Comparison of ENCODE assay signal across 17 mouse cellular contexts in genomic region chr2:153703389-153703788, GRCm38 (mm10). TPM values are rescaled to one million over a fixed set of nuclear protein-coding genes. Genes with fewer than 3 reads are reported as not detected.
"Had no signal": no experiment of that assay in that cellular context is flagged by ENCODE, and none has a peak within 500 bp of the region (broad histone marks: within the 10 kb centered on the region; RNA-seq: fewer than 3 reads in every experiment).

No protein-coding gene starts in this region.

- H3K4me2 ChIP-seq: liver, embryonic 11.5 days; liver, embryonic 15.5 days; midbrain, embryonic 12.5 days; neural tube, embryonic 13.5 days had no signal

- DNase-seq: kidney, postnatal 10 days; kidney, postnatal 4 days; lung, adult 2 months; lung, postnatal 36 days; retina, postnatal 1 day; right cerebral cortex, postnatal 14 days; thymus, adult 18-20 months; thymus, postnatal 14 days had no signal

- H3K4me1 ChIP-seq: liver, embryonic 15.5 days; neural tube, embryonic 13.5 days had no signal

- H3K9me3 ChIP-seq: limb, embryonic 10.5 days; liver, embryonic 15.5 days; midbrain, embryonic 12.5 days; neural tube, embryonic 13.5 days had no signal

- H3K36me3 ChIP-seq: limb, embryonic 10.5 days; liver, embryonic 15.5 days; midbrain, embryonic 12.5 days; neural tube, embryonic 13.5 days had no signal

- ATAC-seq: lung, postnatal 0 days had no signal

- H3K4me3 ChIP-seq: layer of hippocampus, adult 2 months; limb, embryonic 10.5 days; liver, embryonic 15.5 days; midbrain, embryonic 12.5 days; neural tube, embryonic 13.5 days had no signal

- H3K9ac ChIP-seq: liver, embryonic 15.5 days; midbrain, embryonic 12.5 days; neural tube, embryonic 13.5 days had no signal

- H3K27ac ChIP-seq: layer of hippocampus, adult 2 months; limb, embryonic 10.5 days; liver, embryonic 15.5 days; midbrain, embryonic 12.5 days; neural tube, embryonic 13.5 days had no signal

- H3K27me3 ChIP-seq: liver, embryonic 15.5 days; midbrain, embryonic 12.5 days; neural tube, embryonic 13.5 days had no signal

RNA-seq across cellular contexts. Expression of gene Dnmt3c, which starts 6.9 kb away (rescaled TPM):
- total RNA-seq: megakaryocyte, adult 5-6 weeks had no signal
- polyA plus RNA-seq: kidney, embryonic 14.5 days; limb, embryonic 10.5 days; midbrain, embryonic 12.5 days; neural tube, embryonic 13.5 days had no signal
